Mouse (Mus musculus) embryonic facial prominence, embryonic 10.5 days (tissue): ENCODE measurements around the gene Gng2. TPM values are rescaled to one million over a fixed set of nuclear protein-coding genes. Genes with fewer than 3 reads are reported as not detected.
"Not testable (repeated sequence)": the region's sequence is repeated elsewhere in the genome, so short reads cannot be mapped to it uniquely, and the experiment has no call there.

Experiments used
- DNase-seq: peaks from one replicate; pipeline ENCODE4 v3.0.0-alpha.2; 2017; ENCODE audit warnings: low spot score
- H3K27ac ChIP-seq: fragments of 300-500 bp; sonication (generic); replicated peaks from 2 replicates; pipeline ENCODE4 v1.5.1; 2016; ENCODE audit warnings: mild to moderate bottlenecking
- H3K27me3 ChIP-seq: fragments of 300-500 bp; sonication (generic); replicated peaks from 2 replicates; pipeline ENCODE4 v1.6.1; 2016; ENCODE audit warnings: low read depth, mild to moderate bottlenecking; ENCODE audit not compliant: poor library complexity, severe bottlenecking
- H3K36me3 ChIP-seq: fragments of 300-500 bp; sonication (generic); replicated peaks from 2 replicates; pipeline ENCODE4 v1.6.1; 2016; ENCODE audit warnings: mild to moderate bottlenecking, moderate library complexity
- H3K4me1 ChIP-seq: fragments of 300-500 bp; sonication (generic); 2 replicates; pipeline ENCODE4 v1.6.1; 2016
- H3K4me3 ChIP-seq: fragments of 300-500 bp; sonication (generic); 2 replicates; pipeline ENCODE4 v1.5.1; 2016; ENCODE audit warnings: mild to moderate bottlenecking, moderate library complexity
- H3K9me3 ChIP-seq: fragments of 300-500 bp; sonication (generic); 2 replicates; pipeline ENCODE4 v1.6.1; 2016; ENCODE audit warnings: mild to moderate bottlenecking
- WGBS: fragments of 180-500 bp; shearing (Covaris S2); methylation state at CpG from one replicate; pipeline ENCODE4 v1.1.7; 2016; 5-methylcytosine and 5-hydroxymethylcytosine counted together
- polyA plus RNA-seq: library from polyadenylated mRNA; unstranded; fragments of >200 nt; fragmentation: Nextera tagmentation; extraction: Ambion mirVana; gene quantifications from 2 replicates; pipeline ENCODE4 v1.2.1, GENCODE M21; 2016

The Gng2 gene
- polyA plus RNA-seq, 1 experiment from 2014 or later, result 82.8 TPM

GRCm38 (mm10) chr14:19919789-19920188 lies 57.6 kb downstream of the Gng2 start:
- H3K27me3 ChIP-seq, result no peaks in the 10 kb centered on the region
- H3K4me3 ChIP-seq, result no peak overlapping the region
- H3K4me1 ChIP-seq, result peaks cover 23% of the 10 kb centered on the region
- H3K9me3 ChIP-seq, result peaks cover 4% of the 10 kb centered on the region; the same call in 1 of the 2 replicates
- H3K36me3 ChIP-seq, result peaks cover 53% of the 10 kb centered on the region
- peak overlapping the region; percentile 69 for H3K27ac ChIP-seq
- no peak for DNase-seq
- WGBS, result 58% methylated on average over 7 of the region's 7 CpGs

DNA sequence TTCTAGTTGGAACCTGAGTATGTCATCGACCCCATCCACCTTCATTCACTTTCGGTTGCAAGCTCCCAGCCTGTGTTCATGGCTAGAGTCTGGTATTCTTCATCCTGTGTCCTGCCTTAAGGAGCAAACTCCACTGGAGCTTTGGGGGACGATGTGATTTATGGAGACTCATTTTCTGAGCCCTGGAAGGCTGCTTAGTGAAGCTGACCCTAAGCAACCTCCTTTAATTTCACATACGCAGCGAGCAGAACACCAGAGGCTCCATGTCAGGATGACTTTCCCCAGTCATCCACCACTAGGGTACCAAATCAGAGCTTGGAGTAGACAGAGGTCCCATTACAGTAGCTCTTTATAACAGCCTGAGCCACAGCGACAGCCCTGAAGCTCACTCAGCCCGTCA lies 59.9 kb downstream of the Gng2 start:
- no peak overlapping the region for H3K27ac ChIP-seq
- H3K27me3 ChIP-seq, result no peaks in the 10 kb centered on the region
- no peak overlapping the region for H3K4me3 ChIP-seq
- H3K4me1 ChIP-seq, result peaks cover 23% of the 10 kb centered on the region
- no peak for DNase-seq
- H3K36me3 ChIP-seq, result peaks cover 46% of the 10 kb centered on the region
- no peaks in the 10 kb centered on the region for H3K9me3 ChIP-seq
- WGBS, result 93% methylated on average over 7 of the region's 7 CpGs

DNA sequence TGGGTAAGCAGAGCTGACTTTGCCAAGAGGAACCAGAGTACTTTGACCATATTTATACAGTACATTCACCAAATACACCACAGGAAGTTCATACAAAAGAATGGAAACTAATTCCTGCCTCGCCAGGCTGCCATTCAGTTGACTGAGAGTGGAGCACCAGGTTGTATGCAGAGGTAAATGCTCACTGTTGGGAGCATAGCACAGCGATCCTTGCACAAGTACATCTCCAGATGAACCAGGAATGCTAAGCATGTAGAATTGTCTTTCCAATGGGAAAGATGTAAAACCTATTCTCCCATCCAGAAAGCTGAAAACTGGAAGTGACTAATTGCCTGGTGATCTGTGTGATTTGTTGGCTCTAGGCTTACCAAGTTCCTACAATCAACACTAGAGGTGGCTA lies 61.1 kb downstream of the Gng2 start:
- Histone ChIP-seq H3K4me1 (peaks cover 24% of the 10 kb centered on the region), H3K36me3 (peaks cover 42% of the 10 kb centered on the region), H3K27ac (no peak overlapping the region), H3K4me3 (no peak overlapping the region), H3K27me3 (no peaks in the 10 kb centered on the region), H3K9me3 (no peaks in the 10 kb centered on the region)
- no peak for DNase-seq
- 92% methylated on average over 2 of the region's 2 CpGs for WGBS

- 87% methylated on average over 3 of the region's 3 CpGs for WGBS
- Histone ChIP-seq H3K27ac (no peak overlapping the region), H3K4me3 (no peak overlapping the region), H3K4me1 (peaks cover 9% of the 10 kb centered on the region; the same call in 1 of the 2 replicates), H3K9me3 (no peaks in the 10 kb centered on the region), H3K27me3 (no peaks in the 10 kb centered on the region), H3K36me3 (peaks cover 26% of the 10 kb centered on the region)
- DNase-seq, result no peak
These were observed 64.5 kb downstream of the Gng2 start for GRCm38 (mm10) chr14:19912891-19913290.

DNA sequence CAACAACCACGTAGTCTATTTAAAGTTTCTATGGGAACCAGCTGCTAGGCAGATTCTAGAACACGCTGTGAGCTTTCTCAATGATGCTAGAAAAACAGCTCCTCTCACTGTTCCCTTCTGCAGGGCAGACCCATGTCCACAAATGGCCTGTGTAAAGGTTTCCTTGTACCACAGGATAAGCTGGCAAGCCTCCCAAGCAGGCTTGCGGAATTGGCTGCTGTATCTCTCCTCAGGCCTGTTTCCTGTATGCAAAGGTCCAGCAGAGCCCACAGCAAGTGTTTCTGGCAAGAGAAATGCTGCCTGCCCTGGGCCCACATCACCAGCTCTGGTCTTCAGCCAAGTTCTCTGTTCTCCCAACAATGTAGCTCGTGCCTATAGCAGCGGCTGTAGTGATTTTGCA lies 71.8 kb downstream of the Gng2 start:
- H3K4me3 ChIP-seq, result no peak overlapping the region
- 87% methylated on average over 5 of the region's 5 CpGs for WGBS
- no peaks in the 10 kb centered on the region for H3K9me3 ChIP-seq
- H3K36me3 ChIP-seq, result peaks cover 9% of the 10 kb centered on the region
- H3K27ac ChIP-seq, result no peak overlapping the region
- no peaks in the 10 kb centered on the region for H3K27me3 ChIP-seq
- peaks cover 8% of the 10 kb centered on the region for H3K4me1 ChIP-seq
- no peak for DNase-seq

DNA sequence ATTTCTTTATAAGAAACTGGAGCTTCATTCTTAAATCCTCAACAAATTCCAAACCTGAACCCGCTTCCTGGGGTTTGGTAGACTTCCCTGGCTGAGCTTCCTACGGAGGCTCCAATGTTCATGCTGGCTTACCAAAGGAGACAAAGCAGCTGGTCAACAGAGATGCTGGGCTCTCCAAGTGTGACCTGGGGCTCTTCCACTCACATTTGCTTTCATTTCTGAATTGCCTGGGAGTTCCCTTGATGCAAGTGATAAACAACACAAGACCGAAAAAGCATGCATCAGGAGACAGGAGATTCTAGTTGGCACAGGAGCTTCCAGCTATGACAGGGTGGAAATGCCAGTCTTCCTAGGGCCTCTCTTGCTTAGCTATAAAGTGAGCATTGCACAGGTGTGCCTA lies 72.6 kb downstream of the Gng2 start:
- Histone ChIP-seq H3K27me3 (no peaks in the 10 kb centered on the region), H3K36me3 (peaks cover 13% of the 10 kb centered on the region), H3K4me3 (no peak overlapping the region), H3K27ac (no peak overlapping the region), H3K4me1 (peaks cover 8% of the 10 kb centered on the region), H3K9me3 (no peaks in the 10 kb centered on the region)
- WGBS, result 54% methylated on average over 3 of the region's 3 CpGs
- no peak for DNase-seq

DNA sequence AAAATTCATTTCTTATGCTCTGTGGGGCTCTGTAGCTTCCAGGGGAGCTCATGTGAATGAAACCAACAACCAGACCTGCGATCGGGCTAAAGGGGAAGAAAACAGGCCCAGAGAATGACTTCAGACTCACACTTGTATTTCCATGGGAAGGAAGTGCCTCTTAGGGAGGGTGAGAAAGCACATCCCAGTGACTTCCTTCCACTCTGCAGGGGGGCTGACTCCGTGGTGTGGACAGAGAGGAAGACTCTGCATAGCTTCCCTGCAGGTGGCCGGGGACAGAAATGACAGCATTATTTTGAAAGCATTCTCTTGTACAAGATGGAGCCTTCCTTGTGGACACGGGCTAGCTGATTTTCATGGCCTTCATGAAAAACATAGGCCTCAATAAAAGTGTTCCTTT lies 73.4 kb downstream of the Gng2 start:
- H3K4me1 ChIP-seq, result peaks cover 8% of the 10 kb centered on the region
- no peaks in the 10 kb centered on the region for H3K27me3 ChIP-seq
- DNase-seq, result no peak
- WGBS, result 49% methylated on average over 5 of the region's 5 CpGs
- H3K36me3 ChIP-seq, result peaks cover 13% of the 10 kb centered on the region
- H3K4me3 ChIP-seq, result no peak overlapping the region
- H3K27ac ChIP-seq, result no peak overlapping the region
- no peaks in the 10 kb centered on the region for H3K9me3 ChIP-seq

DNA sequence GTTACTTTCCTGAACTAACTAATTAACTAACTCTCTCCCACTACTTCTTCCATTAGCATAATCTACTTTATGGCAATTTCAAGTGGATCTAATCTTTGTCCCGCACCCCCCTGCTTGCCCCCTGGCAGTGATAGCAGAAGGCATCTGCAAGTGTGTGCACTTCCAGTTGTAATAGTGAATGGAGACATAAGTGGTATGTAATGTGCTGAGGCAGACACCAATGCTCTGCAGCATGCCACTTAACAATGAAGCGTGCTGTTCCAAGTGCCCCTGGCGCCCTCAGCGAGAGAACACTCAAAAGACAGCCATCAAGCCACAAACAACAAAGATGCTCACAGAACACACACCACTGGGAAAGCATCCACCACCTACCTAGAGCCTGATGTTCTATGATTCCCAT lies 76.9 kb downstream of the Gng2 start:
- H3K4me3 ChIP-seq, result no peak overlapping the region
- whole genome bisulfite sequencing, result 84% methylated on average over 4 of the region's 4 CpGs
- H3K27ac ChIP-seq, result no peak overlapping the region
- H3K36me3 ChIP-seq, result peaks cover 5% of the 10 kb centered on the region
- H3K4me1 ChIP-seq, result peaks cover 8% of the 10 kb centered on the region
- H3K27me3 ChIP-seq, result no peaks in the 10 kb centered on the region
- H3K9me3 ChIP-seq, result no peaks in the 10 kb centered on the region
- no peak for DNase-seq

GRCm38 (mm10) chr14:19887569-19887968 lies 89.9 kb downstream of the Gng2 start:
- DNase-seq, result no peak
- Histone ChIP-seq H3K27me3 (no peaks in the 10 kb centered on the region), H3K9me3 (no peaks in the 10 kb centered on the region), H3K36me3 (peaks cover 51% of the 10 kb centered on the region), H3K4me1 (no peaks in the 10 kb centered on the region), H3K27ac (no peak overlapping the region), H3K4me3 (no peak overlapping the region)
- WGBS, result 96% methylated on average over 5 of the region's 5 CpGs

DNA sequence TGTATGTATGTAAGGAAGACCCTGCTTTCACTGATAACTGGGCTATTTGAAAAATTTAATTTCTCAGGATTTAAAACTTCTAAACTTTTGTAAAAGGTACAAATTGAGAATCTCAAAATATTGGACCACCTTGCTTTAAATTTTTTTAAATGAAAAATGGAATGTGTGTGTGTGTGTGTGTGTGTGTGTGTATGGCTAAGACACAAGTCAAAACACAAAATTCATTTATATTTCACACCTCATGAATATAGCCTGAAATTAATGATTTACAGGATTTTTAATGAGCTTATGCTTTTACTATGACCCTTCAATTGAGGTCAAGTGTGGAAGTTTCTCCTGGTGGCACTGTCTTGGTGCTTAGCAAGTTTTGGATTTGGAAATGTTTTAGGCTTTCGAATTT lies 93.0 kb downstream of the Gng2 start:
- H3K9me3 ChIP-seq, H3K4me1 ChIP-seq, DNase-seq, H3K4me3 ChIP-seq, H3K27me3 ChIP-seq, H3K27ac ChIP-seq: not testable (repeated sequence)
- H3K36me3 ChIP-seq, result peaks cover 25% of the 10 kb centered on the region
- 95% methylated on average over 1 of the region's 1 CpGs for WGBS

- Histone ChIP-seq H3K27ac (no peak overlapping the region), H3K4me3 (no peak overlapping the region), H3K4me1 (no peaks in the 10 kb centered on the region), H3K36me3 (peaks cover 21% of the 10 kb centered on the region), H3K9me3 (no peaks in the 10 kb centered on the region), H3K27me3 (no peaks in the 10 kb centered on the region)
- WGBS, result 85% methylated on average over 11 of the region's 11 CpGs
- DNase-seq, result no peak
These were observed 103.1 kb downstream of the Gng2 start for GRCm38 (mm10) chr14:19874201-19874807.

GRCm38 (mm10) chr14:19867286-19867935 lies 110.0 kb downstream of the Gng2 start:
- Histone ChIP-seq H3K9me3 (no peaks in the 10 kb centered on the region), H3K4me3 (no peak overlapping the region), H3K27me3 (no peaks in the 10 kb centered on the region), H3K27ac (no peak overlapping the region), H3K4me1 (peaks cover 14% of the 10 kb centered on the region), H3K36me3 (no peaks in the 10 kb centered on the region; the same call in 1 of the 2 replicates)
- DNase-seq, result no peak
- WGBS, result 56% methylated on average over 5 of the region's 5 CpGs

GRCm38 (mm10) chr14:19865121-19865520 lies 112.3 kb downstream of the Gng2 start:
- WGBS, result 87% methylated on average over 9 of the region's 9 CpGs
- H3K4me1 ChIP-seq, result peaks cover 14% of the 10 kb centered on the region
- H3K27me3 ChIP-seq, H3K4me3 ChIP-seq, H3K27ac ChIP-seq, H3K36me3 ChIP-seq, DNase-seq, H3K9me3 ChIP-seq: not testable (repeated sequence)
